Mouse (Mus musculus): ENCODE results near the gene Diablo. TPM values are rescaled to one million over a fixed set of nuclear protein-coding genes. Genes with fewer than 3 reads are reported as not detected.

The Diablo gene
- 131 and 135 TPM in 2 replicates for polyA plus RNA-seq (2015; fragmentation: Nextera tagmentation; extraction: Ambion mirVana)

GRCm38 (mm10) chr5:123523692-123524392, at the start of gene Diablo:
Gene Diablo (minus strand): TSS chr5:123524176.
- peak; percentile 98 for ATAC-seq
- peak within 1 kb of the TSS; percentile 88 for H3K4me3 ChIP-seq (replicated peaks)
- H3K9me3 ChIP-seq: no peaks in the 10 kb centered on the region
- H3K36me3 ChIP-seq: peaks cover 23% of the 10 kb centered on the region
- H3K27me3 ChIP-seq: no peaks in the 10 kb centered on the region
- peaks cover 29% of the 10 kb centered on the region for H3K4me1 ChIP-seq (replicated peaks)
- under 1% methylated on average over 82 of the region's 82 CpGs for WGBS
- peak within 1 kb of the TSS; percentile 92 for H3K4me2 ChIP-seq (replicated peaks)
- H3K9ac ChIP-seq (replicated peaks): peak within 1 kb of the TSS; percentile 78
- H3K27ac ChIP-seq: peak within 1 kb of the TSS; percentile 73

- 58% methylated on average over 8 of the region's 8 CpGs for WGBS
- no peaks in the 10 kb centered on the region for H3K9me3 ChIP-seq
- no peak overlapping the region for H3K9ac ChIP-seq (replicated peaks)
- H3K27me3 ChIP-seq: no peaks in the 10 kb centered on the region
- no peak overlapping the region for H3K27ac ChIP-seq
- peaks cover 41% of the 10 kb centered on the region for H3K36me3 ChIP-seq
- peak overlapping the region; percentile 94 for H3K4me2 ChIP-seq (replicated peaks)
- peak; percentile 31 for ATAC-seq
- peaks cover 12% of the 10 kb centered on the region for H3K4me1 ChIP-seq (replicated peaks)
- peak overlapping the region; percentile 93 for H3K4me3 ChIP-seq (replicated peaks)
Observed at GRCm38 (mm10) chr5:123573362-123573761, 49.4 kb upstream of the Diablo start.

- Histone ChIP-seq H3K27ac (peak within 1 kb of the TSS; percentile 73), H3K4me1 (replicated peaks) (peaks cover 12% of the 10 kb centered on the region), H3K4me2 (replicated peaks) (peak within 1 kb of the TSS; percentile 94), H3K36me3 (peaks cover 41% of the 10 kb centered on the region), H3K4me3 (replicated peaks) (peak within 1 kb of the TSS; percentile 93), H3K9me3 (no peaks in the 10 kb centered on the region), H3K27me3 (no peaks in the 10 kb centered on the region), H3K9ac (replicated peaks) (peak within 1 kb of the TSS; percentile 81)
- ATAC-seq: peak; percentile 93
- under 1% methylated on average over 54 of the region's 54 CpGs for WGBS
Observed at GRCm38 (mm10) chr5:123572357-123573186, 48.6 kb upstream of the Diablo start, which contains the start of gene Vps33a. Gene Vps33a (minus strand): TSS chr5:123573038.

- Histone ChIP-seq H3K4me1 (replicated peaks) (no peaks in the 10 kb centered on the region), H3K9me3 (no peaks in the 10 kb centered on the region), H3K4me2 (replicated peaks) (no peak overlapping the region), H3K27me3 (no peaks in the 10 kb centered on the region), H3K27ac (no peak overlapping the region), H3K36me3 (peaks cover 93% of the 10 kb centered on the region), H3K9ac (replicated peaks) (no peak overlapping the region), H3K4me3 (replicated peaks) (no peak overlapping the region)
- no peak for ATAC-seq
- 94% methylated on average over 11 of the region's 11 CpGs for WGBS
Observed at GRCm38 (mm10) chr5:123561128-123561527, 37.2 kb upstream of the Diablo start.

GRCm38 (mm10) chr5:123559588-123559987, 35.6 kb upstream of the Diablo start:
- Histone ChIP-seq H3K4me1 (replicated peaks) (no peaks in the 10 kb centered on the region), H3K9me3 (no peaks in the 10 kb centered on the region), H3K4me3 (replicated peaks) (no peak overlapping the region), H3K4me2 (replicated peaks) (no peak overlapping the region), H3K27me3 (no peaks in the 10 kb centered on the region), H3K36me3 (peaks cover 90% of the 10 kb centered on the region), H3K9ac (replicated peaks) (no peak overlapping the region), H3K27ac (no peak overlapping the region)
- no peak for ATAC-seq
- WGBS: 94% methylated on average over 8 of the region's 8 CpGs

- ATAC-seq: no peak
- Histone ChIP-seq H3K9me3 (no peaks in the 10 kb centered on the region), H3K27me3 (no peaks in the 10 kb centered on the region), H3K4me2 (replicated peaks) (no peak overlapping the region), H3K4me3 (replicated peaks) (no peak overlapping the region), H3K4me1 (replicated peaks) (no peaks in the 10 kb centered on the region), H3K27ac (no peak overlapping the region), H3K9ac (replicated peaks) (no peak overlapping the region), H3K36me3 (peaks cover 68% of the 10 kb centered on the region)
- WGBS: 76% methylated on average over 2 of the region's 2 CpGs
Observed at GRCm38 (mm10) chr5:123556451-123556850, 32.5 kb upstream of the Diablo start.

GRCm38 (mm10) chr5:123555693-123556092, 31.7 kb upstream of the Diablo start:
- Histone ChIP-seq H3K4me2 (replicated peaks) (no peak overlapping the region), H3K36me3 (peaks cover 62% of the 10 kb centered on the region), H3K4me3 (replicated peaks) (no peak overlapping the region), H3K27me3 (no peaks in the 10 kb centered on the region), H3K27ac (no peak overlapping the region), H3K9ac (replicated peaks) (no peak overlapping the region), H3K4me1 (replicated peaks) (no peaks in the 10 kb centered on the region), H3K9me3 (no peaks in the 10 kb centered on the region)
- WGBS: 93% methylated on average over 7 of the region's 7 CpGs
- no peak for ATAC-seq

GRCm38 (mm10) chr5:123533801-123534200, 9.8 kb upstream of the Diablo start:
- Histone ChIP-seq H3K4me3 (replicated peaks) (no peak overlapping the region), H3K4me1 (replicated peaks) (no peaks in the 10 kb centered on the region), H3K27ac (no peak overlapping the region), H3K9ac (replicated peaks) (no peak overlapping the region), H3K9me3 (no peaks in the 10 kb centered on the region), H3K36me3 (peaks cover 84% of the 10 kb centered on the region), H3K27me3 (no peaks in the 10 kb centered on the region), H3K4me2 (replicated peaks) (no peak overlapping the region)
- no peak for ATAC-seq
- 93% methylated on average over 10 of the region's 10 CpGs for WGBS

GRCm38 (mm10) chr5:123530056-123530455, 6.1 kb upstream of the Diablo start:
- no peaks in the 10 kb centered on the region for H3K9me3 ChIP-seq
- H3K4me2 ChIP-seq (replicated peaks): no peak overlapping the region
- H3K9ac ChIP-seq (replicated peaks): no peak overlapping the region
- H3K27ac ChIP-seq: no peak overlapping the region
- H3K27me3 ChIP-seq: no peaks in the 10 kb centered on the region
- no peak overlapping the region for H3K4me3 ChIP-seq (replicated peaks)
- H3K4me1 ChIP-seq (replicated peaks): peaks cover under 1% of the 10 kb centered on the region; the same call in 1 of the 2 replicates
- peaks cover 72% of the 10 kb centered on the region for H3K36me3 ChIP-seq
- WGBS: 89% methylated on average over 8 of the region's 8 CpGs
- ATAC-seq: no peak

- WGBS: 80% methylated on average over 7 of the region's 7 CpGs
- peaks cover 8% of the 10 kb centered on the region for H3K4me1 ChIP-seq (replicated peaks)
- H3K27ac ChIP-seq: no peak overlapping the region
- no peaks in the 10 kb centered on the region for H3K9me3 ChIP-seq
- no peak for ATAC-seq
- H3K4me2 ChIP-seq (replicated peaks): no peak overlapping the region
- H3K9ac ChIP-seq (replicated peaks): no peak overlapping the region
- H3K4me3 ChIP-seq (replicated peaks): no peak overlapping the region
- no peaks in the 10 kb centered on the region for H3K27me3 ChIP-seq
- H3K36me3 ChIP-seq: peaks cover 61% of the 10 kb centered on the region
Observed at GRCm38 (mm10) chr5:123528641-123529040, 4.7 kb upstream of the Diablo start.

- H3K4me3 ChIP-seq (replicated peaks): no peak overlapping the region
- peaks cover 29% of the 10 kb centered on the region for H3K4me1 ChIP-seq (replicated peaks)
- 91% methylated on average over 9 of the region's 9 CpGs for WGBS
- no peak for ATAC-seq
- peaks cover 34% of the 10 kb centered on the region for H3K36me3 ChIP-seq
- H3K9ac ChIP-seq (replicated peaks): no peak overlapping the region
- H3K27ac ChIP-seq: no peak overlapping the region
- no peaks in the 10 kb centered on the region for H3K9me3 ChIP-seq
- H3K4me2 ChIP-seq (replicated peaks): no peak overlapping the region
- no peaks in the 10 kb centered on the region for H3K27me3 ChIP-seq
Observed at GRCm38 (mm10) chr5:123525916-123526495, 2.0 kb upstream of the Diablo start.

GRCm38 (mm10) chr5:123525281-123525680, 1.3 kb upstream of the Diablo start, which contains the start of gene Gm49027:
Gene Gm49027 (minus strand): TSS chr5:123525488.
- Histone ChIP-seq H3K36me3 (peaks cover 28% of the 10 kb centered on the region), H3K4me1 (replicated peaks) (peaks cover 29% of the 10 kb centered on the region), H3K27ac (peak within 1 kb of the TSS; percentile 73), H3K9ac (replicated peaks) (peak within 1 kb of the TSS; percentile 62), H3K9me3 (no peaks in the 10 kb centered on the region), H3K4me2 (replicated peaks) (peak within 1 kb of the TSS; percentile 92), H3K4me3 (replicated peaks) (peak within 1 kb of the TSS; percentile 88), H3K27me3 (no peaks in the 10 kb centered on the region)
- WGBS: 85% methylated on average over 7 of the region's 7 CpGs
- ATAC-seq: no peak

Measured in midbrain, embryonic 13.5 days (tissue).